Mouse (Mus musculus) CH12.LX (cell line): ENCODE results near the gene Rbfox1. TPM values are rescaled to one million over a fixed set of nuclear protein-coding genes. Genes with fewer than 3 reads are reported as not detected.

ENCODE experiments used
- DNase-seq: peaks from one replicate; pipeline ENCODE4 v3.0.0-alpha.2; 2013; ENCODE audit errors: extremely low read depth
- H3K27ac ChIP-seq: 2 replicates; pipeline ENCODE4 v1.5.1; 2012; ENCODE audit warnings: low read depth, mild to moderate bottlenecking, control low read depth, moderate library complexity; ENCODE audit not compliant: insufficient read depth
- H3K27me3 ChIP-seq: replicated peaks from 2 replicates; pipeline ENCODE3; 2012; ENCODE audit warnings: inconsistent platforms
- H3K36me3 ChIP-seq, 2 experiments: replicated peaks in 1 of 2; 2 replicates each; pipeline versions ENCODE3 to v1.6.1; 2012; ENCODE audit warnings: inconsistent platforms in 1 of 2, low read length in 1 of 2, mild to moderate bottlenecking in 1 of 2, mixed read lengths in 1 of 2, moderate library complexity in 1 of 2; ENCODE audit not compliant: control insufficient read depth in 1 of 2, insufficient read depth in 1 of 2
- H3K4me1 ChIP-seq, 2 experiments: 2 replicates each; pipeline ENCODE4 v1.6.1; 2012; ENCODE audit warnings: inconsistent platforms in 1 of 2, moderate library complexity in 1 of 2; ENCODE audit not compliant: insufficient read depth in 2 of 2, control insufficient read depth in 1 of 2
- H3K4me2 ChIP-seq: 2 replicates; pipeline ENCODE4 v1.6.1; 2012; ENCODE audit warnings: low read depth, mild to moderate bottlenecking, control low read depth; ENCODE audit not compliant: poor library complexity, insufficient read depth, severe bottlenecking
- H3K4me3 ChIP-seq, 3 experiments: fragments of 150-350 bp in 1 of 3; sonication (generic) in 1 of 3; replicated peaks in 1 of 3; 2 replicates each; pipeline versions ENCODE3 to v1.5.1; 2011 to 2012; ENCODE audit warnings: low read depth in 2 of 3, low read length in 2 of 3, mild to moderate bottlenecking in 2 of 3, moderate library complexity in 2 of 3, control low read depth in 1 of 3, improper control_type of control experiment in 1 of 3, inconsistent platforms in 1 of 3, mixed read lengths in 1 of 3; ENCODE audit not compliant: poor library complexity in 1 of 3
- H3K79me2 ChIP-seq: replicated peaks from 2 replicates; pipeline ENCODE4 v1.6.1; 2012; ENCODE audit warnings: mild to moderate bottlenecking, moderate library complexity; ENCODE audit not compliant: control insufficient read depth, poor library complexity, insufficient read depth, severe bottlenecking; ENCODE audit errors: extremely low read depth
- H3K9ac ChIP-seq: 2 replicates; pipeline ENCODE4 v1.6.1; 2012; ENCODE audit warnings: low read depth, mild to moderate bottlenecking, control low read depth, moderate library complexity; ENCODE audit not compliant: insufficient read depth
- H3K9me3 ChIP-seq: replicated peaks from 2 replicates; pipeline ENCODE3; 2012; ENCODE audit warnings: low read length, inconsistent platforms, mixed read lengths
- BHLHE40 ChIP-seq: IDR thresholded peaks from 2 replicates; pipeline ENCODE4 v1.6.1; 2011; ENCODE audit warnings: mild to moderate bottlenecking, low read depth, low read length, improper control_type of control experiment
- CHD1 ChIP-seq: IDR thresholded peaks from 2 replicates; pipeline ENCODE4 v1.6.1; 2012; ENCODE audit warnings: low read depth, low read length, improper control_type of control experiment, inconsistent platforms
- CTCF ChIP-seq, 2 experiments: IDR thresholded peaks in 1 of 2; conservative IDR thresholded peaks in 1 of 2; 2 replicates each; pipeline ENCODE4 v1.5.1; 2011 to 2012; ENCODE audit warnings: low read depth in 2 of 2, low read length in 2 of 2, improper control_type of control experiment in 1 of 2, inconsistent platforms in 1 of 2, mild to moderate bottlenecking in 1 of 2, moderate library complexity in 1 of 2
- E2F4 ChIP-seq: IDR thresholded peaks from 2 replicates; pipeline ENCODE4 v1.6.1; 2011; ENCODE audit warnings: low read depth, low read length, improper control_type of control experiment; ENCODE audit not compliant: insufficient replicate concordance
- EP300 ChIP-seq: IDR thresholded peaks from 2 replicates; pipeline ENCODE4 v1.6.1; 2011; ENCODE audit warnings: low read length, improper control_type of control experiment
- IRF4 ChIP-seq: IDR thresholded peaks from 2 replicates; pipeline ENCODE4 v1.6.1; 2014; ENCODE audit warnings: low read depth, mild to moderate bottlenecking, inconsistent platforms, low read length, improper control_type of control experiment
- MEF2A ChIP-seq: IDR thresholded peaks from 2 replicates; pipeline ENCODE4 v1.6.1; 2014; ENCODE audit warnings: low read depth, mild to moderate bottlenecking, inconsistent platforms, low read length, improper control_type of control experiment, borderline replicate concordance
- PAX5 ChIP-seq: IDR thresholded peaks from 2 replicates; pipeline ENCODE4 v1.6.1; 2012; ENCODE audit warnings: low read length, inconsistent platforms, mixed read lengths
- POLR2AphosphoS2 ChIP-seq: IDR thresholded peaks from 2 replicates; pipeline ENCODE4 v1.6.1; 2011; ENCODE audit warnings: low read depth, low read length, improper control_type of control experiment
- RAD21 ChIP-seq: IDR thresholded peaks from 2 replicates; pipeline ENCODE4 v1.6.1; 2011; ENCODE audit warnings: low read depth, mild to moderate bottlenecking, low read length, improper control_type of control experiment, moderate library complexity
- RCOR1 ChIP-seq: conservative IDR thresholded peaks from 2 replicates; pipeline ENCODE4 v1.6.1; 2012; ENCODE audit warnings: low read depth, mild to moderate bottlenecking, inconsistent platforms, low read length, improper control_type of control experiment
- SIN3A ChIP-seq: IDR thresholded peaks from 2 replicates; pipeline ENCODE4 v1.6.1; 2012; ENCODE audit warnings: low read length, improper control_type of control experiment, inconsistent platforms
- SMC3 ChIP-seq: IDR thresholded peaks from 2 replicates; pipeline ENCODE4 v1.6.1; 2011; ENCODE audit warnings: low read depth, low read length, improper control_type of control experiment
- TBP ChIP-seq: conservative IDR thresholded peaks from 2 replicates; pipeline ENCODE4 v1.6.1; 2011; ENCODE audit warnings: low read depth, low read length, improper control_type of control experiment
- UBTF ChIP-seq: IDR thresholded peaks from 2 replicates; pipeline ENCODE4 v1.6.1; 2012; ENCODE audit warnings: low read depth, mild to moderate bottlenecking, inconsistent platforms, low read length, improper control_type of control experiment, moderate library complexity
- USF1 ChIP-seq: IDR thresholded peaks from 2 replicates; pipeline ENCODE4 v1.6.1; 2014; ENCODE audit warnings: low read depth, mild to moderate bottlenecking, inconsistent platforms, low read length, improper control_type of control experiment
- dilution Hi-C: fragments of 300-500 bp; cut with MboI; formaldehyde crosslinking; loops from 2 replicates; pipeline ENCODE4 v1.14.3; 2020; ENCODE audit warnings: low sequenced_read_pairs; ENCODE audit not compliant: extremely low pct_unique_long_range_greater_than_20kb, extremely low pct_ligation_motif_present
- in situ Hi-C: fragments of 300-500 bp; cut with MboI; formaldehyde crosslinking; loops from 3 replicates; pipeline ENCODE4 v1.14.3; 2019; ENCODE audit warnings: low sequenced_read_pairs, low pct_ligation_motif_present, low pct_unique_long_range_greater_than_20kb, mixed read lengths
- polyA plus RNA-seq: library from polyadenylated mRNA; unstranded; fragments of >175 nt; gene quantifications from 2 replicates; pipeline ENCODE4 v1.2.1, GENCODE M21; 2012; ENCODE audit warnings: low read depth; ENCODE audit not compliant: insufficient read length
- total RNA-seq, 2 experiments: library from RNA; depleted of rRNA; stranded (reverse); fragments of 300-350 nt in 1 of 2; fragments of >200 nt in 1 of 2; gene quantifications; 2 replicates each; pipeline ENCODE4 v1.2.3; 2012 to 2014

The Rbfox1 gene
- total and polyA plus RNA-seq, 3 experiments, result not detected

DNA sequence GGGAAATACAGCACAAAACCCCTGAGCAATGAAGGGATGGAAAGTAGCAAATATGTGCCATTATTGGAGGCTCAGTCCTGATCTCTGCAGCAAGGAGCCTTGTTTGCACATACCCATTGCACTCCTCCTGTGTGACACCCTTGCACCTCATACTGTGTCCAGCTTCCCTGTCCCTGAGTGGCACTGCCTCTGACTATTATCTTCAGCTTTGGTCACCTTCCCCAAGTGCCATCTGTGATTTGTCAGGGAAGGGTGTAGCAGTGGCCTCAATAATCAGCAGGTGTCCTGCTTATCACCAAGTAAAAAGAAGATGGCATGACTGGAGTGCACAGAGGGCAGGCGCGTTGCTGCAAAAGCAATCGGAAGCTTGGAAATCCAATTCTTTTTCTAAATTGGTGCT lies 1119.4 kb downstream of the Rbfox1 start:
- no peak for TF ChIP-seq TBP
- no peak for TF ChIP-seq E2F4
- TF ChIP-seq IRF4, result no peak
- no peak for TF ChIP-seq RCOR1
- TF ChIP-seq CTCF (conservative IDR thresholded peaks at IDR 0.05 in 1 of 2, IDR thresholded peaks at IDR 0.05 in 1 of 2; ENCODE audit: low read depth in 2 of 2, low read length in 2 of 2), result no peak
- TF ChIP-seq CHD1, result no peak
- TF ChIP-seq USF1, result no peak
- no peak for TF ChIP-seq MEF2A
- TF ChIP-seq POLR2AphosphoS2, result no peak
- TF ChIP-seq UBTF, result no peak
- no peak for TF ChIP-seq BHLHE40
- TF ChIP-seq, all 38 proteins: peak for 0
- in situ Hi-C loops (no loop called here), dilution Hi-C loops (no loop called here)
- Histone ChIP-seq H3K27me3 (no peaks in the 10 kb centered on the region), H3K9ac (no peak overlapping the region), H3K79me2 (no peaks in the 10 kb centered on the region), H3K27ac (no peak overlapping the region), H3K4me2 (no peak overlapping the region), H3K4me1 (no peaks in the 10 kb centered on the region), H3K9me3 (peaks cover 75% of the 10 kb centered on the region), H3K4me3 (no peak overlapping the region), H3K36me3 (no peaks in the 10 kb centered on the region)
- DNase-seq, result no peak

- TF ChIP-seq EP300 (no peak), SIN3A (no peak), SMC3 (no peak), CTCF (conservative IDR thresholded peaks at IDR 0.05 in 1 of 2, IDR thresholded peaks at IDR 0.05 in 1 of 2; ENCODE audit: low read depth in 2 of 2, low read length in 2 of 2) (0 out of 4 replicates have a peak, but pooled peaks of 1 of the 2 experiments have one; percentile 15), MEF2A (no peak), E2F4 (no peak), RAD21 (peak; percentile 5), PAX5 (no peak)
- no peak for DNase-seq
Observed at GRCm38 (mm10) chr16:7005478-7005877, 1120.3 kb downstream of the Rbfox1 start.

More at GRCm38 (mm10) chr16:7005478-7005877, 1120.3 kb downstream of the Rbfox1 start:
- H3K4me3 ChIP-seq, result no peak overlapping the region
- H3K27ac ChIP-seq, result no peak overlapping the region
- dilution Hi-C loops, result no loop called here
- no peaks in the 10 kb centered on the region for H3K79me2 ChIP-seq
- H3K4me2 ChIP-seq, result no peak overlapping the region
- peaks cover 75% of the 10 kb centered on the region for H3K9me3 ChIP-seq
- H3K27me3 ChIP-seq, result no peaks in the 10 kb centered on the region
- H3K4me1 ChIP-seq, result no peaks in the 10 kb centered on the region
- no peaks in the 10 kb centered on the region for H3K36me3 ChIP-seq
- no peak overlapping the region for H3K9ac ChIP-seq
- in situ Hi-C loops, result no loop called here
